Mouse (Mus musculus): ENCODE results near the gene Hspb1. TPM values are rescaled to one million over a fixed set of nuclear protein-coding genes. Genes with fewer than 3 reads are reported as not detected.

Hspb1 gene
- total RNA-seq, 2 experiments from 2014 or later, result 3.2 to 3.7 TPM

Other genes with a start within 250 kb of the Hspb1 start
- gene Por, start 217.9 kb upstream of the Hspb1 start, total RNA-seq (2021), result 10 to 100 TPM; 77.3 to 80.5 TPM
- gene Tmem120a, start 143.5 kb upstream of the Hspb1 start, total RNA-seq (2021), result 10 to 100 TPM; 44.4 to 47.0 TPM
- gene Styxl1, start 109.5 kb upstream of the Hspb1 start, total RNA-seq (2021), result not detected
- gene Mdh2, start 109.4 kb upstream of the Hspb1 start, total RNA-seq (2021), result 100 to 1,000 TPM; 359 to 370 TPM
- 10 to 100 TPM; 87.6 to 91.5 TPM for gene Srrm3, start 81.0 kb upstream of the Hspb1 start, total RNA-seq (2021)
- gene Ywhag, start 46.7 kb downstream of the Hspb1 start, total RNA-seq (2021), result 1,000 to 10,000 TPM; 1,399 to 1,485 TPM
- 1 to 10 TPM; 2.0 to 2.7 TPM for gene Ssc4d, start 86.6 kb downstream of the Hspb1 start, total RNA-seq (2021)
- not detected for gene Zp3, start 92.2 kb downstream of the Hspb1 start, total RNA-seq (2021)
- 10 to 100 TPM; 13.8 to 14.4 TPM for gene Dtx2, start 106.9 kb downstream of the Hspb1 start, total RNA-seq (2021)
- not detected for gene Upk3b, start 150.6 kb downstream of the Hspb1 start, total RNA-seq (2021)
- gene Upk3bl, start 166.6 kb downstream of the Hspb1 start, total RNA-seq (2021), result not detected
- gene Rasa4, start 196.0 kb downstream of the Hspb1 start, total RNA-seq (2021), result 10 to 100 TPM in 1 of 2 experiments, 1 to 10 TPM in 1; 10.0 to 13.1 TPM
- 10 to 100 TPM; 88.0 to 92.4 TPM for gene Polr2j, start 228.7 kb downstream of the Hspb1 start, total RNA-seq (2021)
- 10 to 100 TPM; 22.1 to 22.5 TPM for gene Lrwd1, start 248.2 kb downstream of the Hspb1 start, total RNA-seq (2021)
- gene Alkbh4, start 248.2 kb downstream of the Hspb1 start, total RNA-seq (2021), result 10 to 100 TPM; 10.7 to 12.8 TPM

Measured in left cerebral cortex, postnatal 4 days (tissue).